Mouse (Mus musculus) heart, embryonic 11.5 days (tissue): Measurements from ENCODE around the gene Adamts16. TPM values are rescaled to one million over a fixed set of nuclear protein-coding genes. Genes with fewer than 3 reads are reported as not detected.

ENCODE experiments used
- ATAC-seq: fragments of 200-750 bp; cut with Nextera tagmentation; replicated peaks from 2 replicates; pipeline ENCODE4 v1.8.0; 2017; ENCODE audit warnings: moderate library complexity; ENCODE audit not compliant: insufficient number of reproducible peaks, low FRiP score, low TSS enrichment
- H3K27ac ChIP-seq: fragments of 300-500 bp; sonication (generic); 2 replicates; pipeline ENCODE4 v1.5.1; 2014; ENCODE audit warnings: mild to moderate bottlenecking, low read depth, low read length
- H3K27me3 ChIP-seq: fragments of 300-500 bp; sonication (generic); 2 replicates; pipeline ENCODE4 v1.6.1; 2014; ENCODE audit warnings: mild to moderate bottlenecking, low read length, mixed read lengths; ENCODE audit not compliant: control insufficient read depth, insufficient read depth
- H3K36me3 ChIP-seq: fragments of 300-500 bp; sonication (generic); 2 replicates; pipeline ENCODE4 v1.6.1; 2014; ENCODE audit warnings: mild to moderate bottlenecking, low read length, moderate library complexity, mixed read lengths; ENCODE audit not compliant: control insufficient read depth, insufficient read depth
- H3K4me1 ChIP-seq: fragments of 300-500 bp; sonication (generic); 2 replicates; pipeline ENCODE4 v1.6.1; 2014; ENCODE audit warnings: low read length; ENCODE audit not compliant: control insufficient read depth, insufficient read depth
- H3K4me2 ChIP-seq: fragments of 300-500 bp; sonication (generic); 2 replicates; pipeline ENCODE4 v1.6.1; 2014; ENCODE audit warnings: mild to moderate bottlenecking, moderate library complexity
- H3K4me3 ChIP-seq: fragments of 300-500 bp; sonication (generic); 2 replicates; pipeline ENCODE4 v1.5.1; 2014; ENCODE audit warnings: low read depth, low read length
- H3K9ac ChIP-seq: fragments of 300-500 bp; sonication (generic); 2 replicates; pipeline ENCODE4 v1.6.1; 2014; ENCODE audit warnings: mild to moderate bottlenecking, low read depth, low read length, moderate library complexity
- H3K9me3 ChIP-seq: fragments of 300-500 bp; sonication (generic); replicated peaks from 2 replicates; pipeline ENCODE4 v1.6.1; 2016; ENCODE audit warnings: low read length; ENCODE audit not compliant: control insufficient read depth
- WGBS: fragments of 180-500 bp; shearing (Covaris S2); extraction: QIAGEN DNeasy Blood & Tissue Kit; methylation state at CpG from one replicate; pipeline ENCODE4 v1.1.7; 2014; ENCODE audit not compliant: insufficient replicate concordance; 5-methylcytosine and 5-hydroxymethylcytosine counted together
- polyA plus RNA-seq: library from polyadenylated mRNA; unstranded; fragments of >200 nt; fragmentation: Nextera tagmentation; extraction: Ambion mirVana; gene quantifications from 2 replicates; pipeline ENCODE4 v1.2.1, GENCODE M21; 2014

Adamts16 gene
- polyA plus RNA-seq, 1 experiment from 2014 or later: 0.10 TPM

GRCm38 (mm10) chr13:70842126-70842525, 515 bp upstream of the Adamts16 start:
- no peak for ATAC-seq

DNA sequence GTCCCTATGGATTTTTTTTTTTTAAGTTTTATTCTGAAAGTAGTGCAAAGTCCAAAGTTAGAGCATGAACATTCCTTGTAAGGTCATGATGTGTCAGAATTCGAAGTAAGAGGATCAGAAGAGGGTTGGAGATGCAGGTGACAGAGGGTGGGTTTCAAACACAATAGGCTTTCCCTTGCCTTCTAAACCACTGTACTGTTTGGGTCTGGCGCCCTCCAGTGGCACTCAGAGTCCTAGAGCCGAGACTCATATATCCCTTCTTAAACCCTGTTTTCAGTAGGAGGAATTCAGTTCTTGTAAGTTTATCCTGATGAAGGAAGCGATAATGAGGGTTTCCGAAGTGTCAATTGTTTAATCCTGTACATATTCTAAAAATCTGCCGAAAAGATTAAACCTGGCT, 1.4 kb downstream of the Adamts16 start:
- H3K27ac ChIP-seq: no peak overlapping the region
- H3K9ac ChIP-seq: no peak overlapping the region
- H3K36me3 ChIP-seq: no peaks in the 10 kb centered on the region
- no peak overlapping the region for H3K4me3 ChIP-seq
- 8% methylated on average over 6 of the region's 6 CpGs for WGBS
- H3K4me2 ChIP-seq: no peak overlapping the region
- H3K27me3 ChIP-seq: peaks cover 27% of the 10 kb centered on the region
- H3K4me1 ChIP-seq: no peaks in the 10 kb centered on the region; the same call in 1 of the 2 replicates
- H3K9me3 ChIP-seq: no peaks in the 10 kb centered on the region
- no peak for ATAC-seq

More at GRCm38 (mm10) chr13:70842126-70842525, 515 bp upstream of the Adamts16 start:
- no peaks in the 10 kb centered on the region for H3K9me3 ChIP-seq
- no peak overlapping the region for H3K27ac ChIP-seq
- WGBS: 46% methylated on average over 4 of the region's 4 CpGs
- H3K36me3 ChIP-seq: no peaks in the 10 kb centered on the region
- peaks cover 27% of the 10 kb centered on the region for H3K27me3 ChIP-seq
- H3K4me3 ChIP-seq: no peak overlapping the region
- H3K4me2 ChIP-seq: no peak overlapping the region
- no peaks in the 10 kb centered on the region; the same call in 1 of the 2 replicates for H3K4me1 ChIP-seq
- no peak overlapping the region for H3K9ac ChIP-seq

DNA sequence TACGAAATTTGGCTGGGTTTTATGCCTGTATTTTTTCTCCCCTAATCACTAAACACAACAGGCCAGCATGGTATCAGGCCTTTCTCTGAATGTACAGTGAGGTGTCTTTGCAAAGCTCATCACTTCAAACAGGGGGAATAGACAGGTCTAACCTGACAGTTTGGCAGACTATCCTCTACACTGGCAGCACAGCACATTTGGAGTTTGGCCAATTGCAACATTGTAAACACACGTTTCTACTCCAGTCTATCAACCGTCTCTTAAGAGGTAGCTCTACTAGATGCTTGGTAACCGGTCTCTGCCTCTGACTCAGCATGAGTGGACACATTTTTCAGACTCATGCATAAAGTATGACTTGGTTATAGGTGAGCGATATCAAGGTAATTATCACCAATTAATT, 4.0 kb downstream of the Adamts16 start:
- no peaks in the 10 kb centered on the region for H3K9me3 ChIP-seq
- no peak for ATAC-seq
- no peaks in the 10 kb centered on the region for H3K36me3 ChIP-seq
- no peak overlapping the region for H3K4me2 ChIP-seq
- H3K27ac ChIP-seq: no peak overlapping the region
- no peaks in the 10 kb centered on the region; the same call in 1 of the 2 replicates for H3K4me1 ChIP-seq
- H3K4me3 ChIP-seq: no peak overlapping the region
- H3K9ac ChIP-seq: no peak overlapping the region
- WGBS: 74% methylated on average over 5 of the region's 5 CpGs
- H3K27me3 ChIP-seq: peaks cover 22% of the 10 kb centered on the region

DNA sequence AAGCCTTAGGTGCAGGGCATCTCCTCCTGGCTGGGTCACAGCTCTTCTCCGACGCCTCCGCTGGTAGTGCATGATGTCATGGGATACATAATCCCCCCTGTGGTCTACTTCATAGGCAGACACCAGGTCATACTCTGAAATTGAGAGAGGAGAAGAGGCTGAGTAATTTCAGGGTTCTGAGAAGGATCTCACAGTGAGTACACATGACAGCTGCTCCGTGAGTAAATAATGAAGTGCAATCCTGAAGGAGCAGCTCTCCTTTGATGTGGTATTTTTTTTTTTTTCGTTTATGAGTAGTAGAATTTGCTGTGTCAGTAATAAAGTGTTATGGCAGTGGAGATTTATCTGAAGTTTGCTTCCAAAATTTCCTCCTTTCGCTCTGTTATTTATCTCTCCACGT, 5.4 kb downstream of the Adamts16 start:
- H3K4me3 ChIP-seq: no peak overlapping the region
- H3K4me1 ChIP-seq: no peaks in the 10 kb centered on the region; the same call in 1 of the 2 replicates
- H3K27me3 ChIP-seq: peaks cover 8% of the 10 kb centered on the region
- WGBS: 64% methylated on average over 7 of the region's 7 CpGs
- H3K36me3 ChIP-seq: no peaks in the 10 kb centered on the region
- no peak overlapping the region for H3K4me2 ChIP-seq
- H3K27ac ChIP-seq: no peak overlapping the region
- H3K9ac ChIP-seq: no peak overlapping the region
- no peak for ATAC-seq
- H3K9me3 ChIP-seq: no peaks in the 10 kb centered on the region

DNA sequence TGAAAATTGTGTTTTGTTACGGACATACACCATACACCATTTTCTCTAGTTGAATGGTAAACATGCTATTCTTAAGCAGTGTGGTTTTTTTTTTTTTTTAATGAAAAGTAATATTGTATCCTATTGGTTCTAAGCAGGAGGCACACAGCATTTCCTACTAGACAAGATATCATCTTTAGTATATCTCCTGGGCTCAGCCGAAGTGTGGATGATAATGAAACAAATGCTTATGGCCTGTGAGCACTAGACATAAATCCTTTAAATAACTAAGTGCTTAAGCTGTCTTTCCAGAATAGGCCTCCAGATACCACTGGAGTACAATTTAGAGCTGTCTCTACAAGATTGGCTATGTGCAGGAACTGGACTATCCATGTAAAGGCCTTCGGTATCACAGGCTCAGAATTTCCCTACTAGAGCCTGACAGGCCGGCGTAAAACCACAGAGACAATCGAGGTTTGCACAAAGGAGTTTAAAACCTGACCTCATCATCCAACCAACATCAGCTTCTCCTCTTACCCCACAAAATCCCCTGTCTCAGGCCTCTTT, 8.9 kb downstream of the Adamts16 start:
- H3K9ac ChIP-seq: no peak overlapping the region
- no peaks in the 10 kb centered on the region for H3K9me3 ChIP-seq
- no peak for ATAC-seq

DNA sequence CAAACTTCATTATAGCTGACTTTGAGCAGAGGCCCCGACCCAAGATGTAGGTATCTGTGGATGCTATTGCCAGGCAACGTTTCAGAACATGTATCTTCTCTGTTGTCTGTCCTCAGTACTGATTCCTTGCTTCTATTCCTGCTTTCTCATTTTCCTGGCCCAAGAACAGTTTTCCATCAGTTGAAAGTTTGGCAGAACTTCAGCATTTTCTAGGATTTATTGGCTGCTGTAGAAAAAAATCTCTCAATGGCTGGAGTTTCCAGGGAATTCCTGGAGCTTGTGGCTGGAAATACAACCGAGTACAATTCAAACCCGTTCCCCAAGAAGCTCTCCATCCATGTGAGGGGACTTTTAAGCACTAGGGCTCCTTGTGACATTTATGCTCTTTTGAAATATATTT, 10.6 kb downstream of the Adamts16 start:
- 74% methylated on average over 4 of the region's 4 CpGs for WGBS
- Histone ChIP-seq H3K4me3 (no peak overlapping the region), H3K36me3 (no peaks in the 10 kb centered on the region), H3K9me3 (no peaks in the 10 kb centered on the region), H3K4me1 (no peaks in the 10 kb centered on the region), H3K27me3 (no peaks in the 10 kb centered on the region), H3K27ac (no peak overlapping the region), H3K4me2 (no peak overlapping the region), H3K9ac (no peak overlapping the region)
- no peak for ATAC-seq

More for the DNA sequence above, 8.9 kb downstream of the Adamts16 start:
- 82% methylated on average over 6 of the region's 6 CpGs for WGBS
- no peak overlapping the region for H3K27ac ChIP-seq
- no peak overlapping the region for H3K4me2 ChIP-seq
- no peaks in the 10 kb centered on the region for H3K27me3 ChIP-seq
- H3K36me3 ChIP-seq: no peaks in the 10 kb centered on the region
- H3K4me3 ChIP-seq: no peak overlapping the region
- H3K4me1 ChIP-seq: no peaks in the 10 kb centered on the region

DNA sequence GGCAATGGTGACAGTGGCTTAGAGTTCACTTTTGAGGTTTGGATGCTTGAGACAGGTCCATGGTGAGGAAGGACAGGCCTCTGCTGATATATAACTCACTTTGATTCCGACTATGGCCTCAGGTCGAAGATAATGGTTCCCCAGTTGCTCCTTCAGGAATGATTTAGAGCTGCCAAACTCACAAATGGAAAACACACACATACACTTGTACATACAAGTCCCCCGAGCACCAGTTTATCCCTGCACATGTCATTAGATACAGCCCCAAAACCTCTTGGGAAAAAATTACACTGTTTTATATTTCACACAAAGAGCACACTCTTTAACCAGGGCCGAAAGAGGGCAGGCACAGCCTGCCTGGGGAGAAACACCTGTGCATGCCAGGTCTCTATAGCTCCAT, 14.1 kb downstream of the Adamts16 start:
- H3K4me2 ChIP-seq: no peak overlapping the region
- H3K9ac ChIP-seq: no peak overlapping the region
- 80% methylated on average over 4 of the region's 4 CpGs for WGBS
- no peaks in the 10 kb centered on the region for H3K9me3 ChIP-seq
- no peaks in the 10 kb centered on the region for H3K27me3 ChIP-seq
- ATAC-seq: no peak
- H3K27ac ChIP-seq: no peak overlapping the region
- no peaks in the 10 kb centered on the region for H3K4me1 ChIP-seq
- H3K36me3 ChIP-seq: no peaks in the 10 kb centered on the region
- H3K4me3 ChIP-seq: no peak overlapping the region

DNA sequence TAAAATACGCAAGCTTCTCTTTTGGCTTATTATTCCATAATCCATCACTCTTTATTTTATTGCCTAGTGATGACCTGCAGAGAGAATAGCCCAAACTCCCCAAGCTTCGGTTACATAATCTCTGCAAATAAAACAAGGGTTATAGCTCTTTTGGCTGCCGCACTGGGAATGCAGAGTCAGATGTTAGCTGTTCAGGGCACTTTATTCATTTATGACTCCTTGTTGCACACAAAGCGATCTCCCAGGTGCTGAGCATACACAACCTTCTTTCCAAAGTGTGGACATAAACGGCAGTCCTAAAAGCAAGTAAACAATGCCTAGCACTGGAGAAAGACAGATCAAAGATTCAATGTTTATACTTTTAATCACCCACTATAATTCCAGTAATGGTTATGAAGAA, 16.3 kb downstream of the Adamts16 start:
- H3K9ac ChIP-seq: no peak overlapping the region
- H3K27me3 ChIP-seq: no peaks in the 10 kb centered on the region
- no peak for ATAC-seq
- 83% methylated on average over 5 of the region's 5 CpGs for WGBS
- no peaks in the 10 kb centered on the region for H3K9me3 ChIP-seq
- no peak overlapping the region for H3K4me2 ChIP-seq
- no peak overlapping the region for H3K4me3 ChIP-seq
- H3K36me3 ChIP-seq: no peaks in the 10 kb centered on the region
- no peaks in the 10 kb centered on the region for H3K4me1 ChIP-seq
- no peak overlapping the region for H3K27ac ChIP-seq

GRCm38 (mm10) chr13:70823757-70824156, 17.9 kb downstream of the Adamts16 start:
- Histone ChIP-seq H3K27me3 (no peaks in the 10 kb centered on the region), H3K9ac (no peak overlapping the region), H3K4me3 (no peak overlapping the region), H3K27ac (no peak overlapping the region), H3K9me3 (no peaks in the 10 kb centered on the region), H3K4me1 (no peaks in the 10 kb centered on the region), H3K36me3 (no peaks in the 10 kb centered on the region), H3K4me2 (no peak overlapping the region)
- no peak for ATAC-seq
- 49% methylated on average over 8 of the region's 8 CpGs for WGBS
